Mouse (Mus musculus) G1E (cell line): ENCODE measurements around the gene Il33. TPM values are rescaled to one million over a fixed set of nuclear protein-coding genes. Genes with fewer than 3 reads are reported as not detected.
"Not testable (repeated sequence)": the region's sequence is repeated elsewhere in the genome, so short reads cannot be mapped to it uniquely, and the experiment has no call there.

Experiments used
- ATAC-seq: 2 replicates; pipeline ENCODE4 v1.8.0; 2016; ENCODE audit warnings: mild to moderate bottlenecking; ENCODE audit not compliant: insufficient number of reproducible peaks, poor library complexity, low FRiP score, severe bottlenecking; ENCODE audit errors: extremely low read depth
- DNase-seq: peaks from one replicate; pipeline ENCODE4 v3.0.0; 2012; ENCODE audit warnings: low spot score
- H3K27me3 ChIP-seq: 2 replicates; pipeline ENCODE4 v1.6.1; 2012; ENCODE audit warnings: mild to moderate bottlenecking, low read length, inconsistent platforms; ENCODE audit not compliant: insufficient read depth
- H3K36me3 ChIP-seq: replicated peaks from 2 replicates; pipeline ENCODE3; 2012; ENCODE audit warnings: mild to moderate bottlenecking, inconsistent platforms
- H3K4me1 ChIP-seq: 2 replicates; pipeline ENCODE4 v1.6.1; 2012; ENCODE audit warnings: low read depth, low read length, inconsistent platforms, mixed read lengths; ENCODE audit not compliant: insufficient read depth
- H3K4me3 ChIP-seq: 2 replicates; pipeline ENCODE4 v1.5.1; 2012; ENCODE audit warnings: low read depth, mild to moderate bottlenecking, inconsistent platforms, low read length, moderate library complexity, mixed read lengths
- H3K9me3 ChIP-seq: replicated peaks from 2 replicates; pipeline ENCODE4 v1.6.1; 2012; ENCODE audit warnings: inconsistent platforms
- CTCF ChIP-seq: IDR thresholded peaks from 2 replicates; pipeline ENCODE4 v1.5.1; 2012; ENCODE audit warnings: low read depth, low read length, inconsistent platforms, mixed read lengths
- GATA1 ChIP-seq: IDR thresholded peaks from 2 replicates; pipeline ENCODE4 v1.6.1; 2012; ENCODE audit warnings: borderline replicate concordance, low read length, inconsistent platforms, mixed read lengths
- GATA2 ChIP-seq: IDR thresholded peaks from 2 replicates; pipeline ENCODE4 v1.6.1; 2012; ENCODE audit warnings: low read depth, low read length, inconsistent platforms, borderline replicate concordance
- POLR2AphosphoS5 ChIP-seq: IDR thresholded peaks from 2 replicates; pipeline ENCODE4 v1.6.1; 2012; ENCODE audit warnings: low read depth, low read length, inconsistent platforms; ENCODE audit not compliant: insufficient replicate concordance
- TAL1 ChIP-seq: conservative IDR thresholded peaks from 2 replicates; pipeline ENCODE4 v1.6.1; 2012; ENCODE audit warnings: low read depth, low read length, inconsistent platforms, mixed read lengths
- polyA plus RNA-seq: library from polyadenylated mRNA; stranded (reverse); fragments of >175 nt; gene quantifications from 2 replicates; pipeline ENCODE4 v1.2.3, GENCODE M21; 2012
- total RNA-seq, 2 experiments: library from RNA; stranded (forward) in 1 of 2; stranded (reverse) in 1 of 2; fragments of 200-1000 nt in 1 of 2; fragments of >200 nt in 1 of 2; fragmentation: Nextera tagmentation in 1 of 2; gene quantifications; 2 replicates each; pipeline ENCODE4 v1.2.3; 2014 to 2017

The Il33 gene
- total and polyA plus RNA-seq, 3 experiments: 0.03 to 0.60 (median 0.49) TPM

GRCm38 (mm10) chr19:29930296-29930695, 5.4 kb downstream of the Il33 start:
- no peaks in the 10 kb centered on the region for H3K9me3 ChIP-seq
- DNase-seq: no peak
- no peak for TF ChIP-seq GATA1
- TF ChIP-seq POLR2AphosphoS5: no peak
- TF ChIP-seq CTCF: no peak
- TF ChIP-seq GATA2: no peak
- TF ChIP-seq TAL1: no peak
- H3K4me3 ChIP-seq: no peak overlapping the region
- no peaks in the 10 kb centered on the region for H3K36me3 ChIP-seq
- H3K4me1 ChIP-seq: peaks cover 3% of the 10 kb centered on the region; the same call in 1 of the 2 replicates
- no peak for ATAC-seq
- H3K27me3 ChIP-seq: peaks cover 8% of the 10 kb centered on the region

- Histone ChIP-seq H3K9me3 (no peaks in the 10 kb centered on the region), H3K27me3 (no peaks in the 10 kb centered on the region; the same call in 1 of the 2 replicates), H3K4me3 (no peak overlapping the region), H3K4me1 (peaks cover 9% of the 10 kb centered on the region), H3K36me3 (no peaks in the 10 kb centered on the region)
- DNase-seq (no peak), ATAC-seq (no peak)
- TF ChIP-seq POLR2AphosphoS5: no peak
- TF ChIP-seq GATA1: no peak
- no peak for TF ChIP-seq GATA2
- no peak for TF ChIP-seq CTCF
- no peak for TF ChIP-seq TAL1
Observed at GRCm38 (mm10) chr19:29937445-29937844, 12.5 kb downstream of the Il33 start.

- no peaks in the 10 kb centered on the region; the same call in 1 of the 2 replicates for H3K27me3 ChIP-seq
- ATAC-seq (no peak), DNase-seq (no peak)
- no peak overlapping the region for H3K4me3 ChIP-seq
- no peaks in the 10 kb centered on the region for H3K36me3 ChIP-seq
- no peak for TF ChIP-seq CTCF
- TF ChIP-seq TAL1: no peak
- TF ChIP-seq GATA2: no peak
- no peak for TF ChIP-seq GATA1
- TF ChIP-seq POLR2AphosphoS5: no peak
- no peaks in the 10 kb centered on the region for H3K9me3 ChIP-seq
- peaks cover 11% of the 10 kb centered on the region for H3K4me1 ChIP-seq
Observed at GRCm38 (mm10) chr19:29940239-29940638, 15.3 kb downstream of the Il33 start.

GRCm38 (mm10) chr19:29941208-29941607, 16.3 kb downstream of the Il33 start:
- H3K4me1 ChIP-seq: peaks cover 19% of the 10 kb centered on the region
- TF ChIP-seq GATA1 (no peak), TAL1 (no peak), CTCF (no peak), POLR2AphosphoS5 (no peak), GATA2 (no peak)
- H3K36me3 ChIP-seq: no peaks in the 10 kb centered on the region
- no peak for DNase-seq
- H3K4me3 ChIP-seq: no peak overlapping the region
- H3K27me3 ChIP-seq: no peaks in the 10 kb centered on the region; the same call in 1 of the 2 replicates
- H3K9me3 ChIP-seq: no peaks in the 10 kb centered on the region
- no peak for ATAC-seq

- no peak overlapping the region for H3K4me3 ChIP-seq
- TF ChIP-seq POLR2AphosphoS5: no peak
- TF ChIP-seq GATA2: no peak
- no peak for TF ChIP-seq CTCF
- TF ChIP-seq GATA1: no peak
- TF ChIP-seq TAL1: no peak
- H3K9me3 ChIP-seq: no peaks in the 10 kb centered on the region
- ATAC-seq (no peak), DNase-seq (no peak)
- no peaks in the 10 kb centered on the region for H3K36me3 ChIP-seq
- peaks cover 20% of the 10 kb centered on the region for H3K4me1 ChIP-seq
- H3K27me3 ChIP-seq: no peaks in the 10 kb centered on the region; the same call in 1 of the 2 replicates
Observed at GRCm38 (mm10) chr19:29942358-29942757, 17.4 kb downstream of the Il33 start.

GRCm38 (mm10) chr19:29944426-29944825, 19.5 kb downstream of the Il33 start:
- H3K36me3 ChIP-seq: no peaks in the 10 kb centered on the region
- no peak for TF ChIP-seq GATA1
- no peak for TF ChIP-seq CTCF
- no peak for TF ChIP-seq POLR2AphosphoS5
- no peak for TF ChIP-seq TAL1
- no peak for TF ChIP-seq GATA2
- peaks cover 27% of the 10 kb centered on the region for H3K4me1 ChIP-seq
- no peak for DNase-seq
- ATAC-seq: no peak
- H3K9me3 ChIP-seq: no peaks in the 10 kb centered on the region
- no peak overlapping the region for H3K4me3 ChIP-seq
- no peaks in the 10 kb centered on the region for H3K27me3 ChIP-seq

- peaks cover 27% of the 10 kb centered on the region for H3K4me1 ChIP-seq
- ATAC-seq, DNase-seq: not testable (repeated sequence)
Observed at GRCm38 (mm10) chr19:29944935-29945334, 20.0 kb downstream of the Il33 start.

More at GRCm38 (mm10) chr19:29944935-29945334, 20.0 kb downstream of the Il33 start:
- not testable (repeated sequence) for H3K36me3 ChIP-seq, H3K4me3 ChIP-seq, H3K27me3 ChIP-seq, H3K9me3 ChIP-seq
